In the genomic region with DNA sequence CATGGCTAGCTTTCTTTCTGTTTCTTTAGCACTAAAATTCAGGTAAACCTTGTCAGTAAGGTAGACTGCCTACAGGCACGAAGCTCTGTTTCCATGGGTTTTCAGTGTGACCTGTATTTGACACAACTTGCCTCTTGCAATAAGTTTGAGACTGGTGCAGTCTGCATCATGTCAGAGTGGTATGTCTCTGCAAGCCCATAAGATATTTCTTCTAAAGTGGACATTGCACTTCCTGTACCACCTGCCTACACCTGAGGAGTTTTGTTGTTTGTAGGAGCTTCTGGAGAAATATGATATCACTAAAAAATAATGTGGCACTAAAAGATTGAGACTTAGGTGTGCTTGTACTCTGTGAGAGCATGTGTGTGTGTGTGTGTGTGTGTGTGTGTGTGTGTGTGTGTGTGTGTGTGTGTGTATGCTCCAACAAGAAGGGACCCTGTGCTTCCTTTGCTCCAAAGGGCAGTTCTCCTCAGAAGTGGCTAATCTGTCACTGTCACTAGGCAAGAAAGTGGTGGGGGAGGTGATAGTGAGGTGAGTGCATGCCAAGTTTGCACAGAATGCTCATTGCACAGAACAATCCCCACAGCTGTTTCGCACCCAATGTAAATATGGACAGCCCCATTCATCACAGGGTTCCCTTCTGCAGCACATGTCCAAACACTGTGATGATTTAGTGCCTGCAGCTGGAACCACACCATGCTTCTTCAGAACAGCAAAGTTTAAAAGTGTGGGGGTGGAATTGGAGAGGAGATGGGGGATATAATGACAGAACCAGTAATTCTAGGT, we compare ENCODE assay signal across 11 mouse cellular contexts.
DNase-seq lines count a peak whose midpoint lies in the region; ATAC-seq and TF ChIP-seq lines count a peak whose summit lies in the region.
"Had no signal": no experiment of that assay in that cellular context is flagged by ENCODE, and none has a peak within 500 bp of the region (broad histone marks: within the 10 kb centered on the region; RNA-seq: fewer than 3 reads in every experiment).

No protein-coding gene starts in this region.

- no peak overlapping the region for H3K4me3 ChIP-seq in lung, embryonic 14.5 days (ENCODE audit: low read depth, low read length)
- no peak overlapping the region for H3K4me3 ChIP-seq in hindbrain, postnatal 0 days (ENCODE audit: low read length)
- no peak overlapping the region for H3K4me3 ChIP-seq in stomach, embryonic 15.5 days (replicated peaks)
- H3K4me3 ChIP-seq: limb, embryonic 15.5 days had no signal

- no peak overlapping the region for H3K27ac ChIP-seq in lung, embryonic 14.5 days (ENCODE audit: low read depth)
- H3K27ac ChIP-seq in hindbrain, postnatal 0 days, result no peak overlapping the region
- H3K27ac ChIP-seq in stomach, embryonic 15.5 days, result no peak overlapping the region
- H3K27ac ChIP-seq: limb, embryonic 15.5 days; macrophage had no signal

- DNase-seq in lung, embryonic 14.5 days, result peak; percentile 77
- DNase-seq in lung, postnatal 4 days, result no peak
- peak; percentile 41 for DNase-seq in forelimb bud, embryonic 11.5 days (ENCODE audit: low read depth, low spot score)
- peak; percentile 19 for DNase-seq in hindbrain, postnatal 0 days (ENCODE audit: low spot score)
- DNase-seq in adrenal gland, adult 2 months, result no peak
- DNase-seq in retina, postnatal 1 day, result no peak
- DNase-seq: cerebellum, adult 9-11 months; thymus, postnatal 4 days had no signal

- peak; percentile 99 for ATAC-seq in lung, embryonic 14.5 days (ENCODE audit: insufficient read depth)
- ATAC-seq in hindbrain, postnatal 0 days, result no peak
- peak; percentile 85; the same call in 1 of the 2 replicates for ATAC-seq in stomach, embryonic 15.5 days (ENCODE audit: insufficient read depth, low FRiP score, low read depth)

- TF ChIP-seq CTCF in lung, embryonic 14.5 days (IDR thresholded peaks at IDR 0.05; ENCODE audit: low read depth), result no peak
- TF ChIP-seq CTCF in hindbrain, postnatal 0 days (IDR thresholded peaks at IDR 0.05; ENCODE audit: low read depth), result no peak

- H3K27me3 ChIP-seq in lung, embryonic 14.5 days (ENCODE audit: insufficient read depth, low read length), result no peaks in the 10 kb centered on the region
- no peaks in the 10 kb centered on the region for H3K27me3 ChIP-seq in hindbrain, postnatal 0 days (ENCODE audit: insufficient read depth, low read length)
- H3K27me3 ChIP-seq in stomach, embryonic 15.5 days (replicated peaks), result no peaks in the 10 kb centered on the region
- H3K27me3 ChIP-seq: limb, embryonic 15.5 days had no signal

- 20% methylated on average over 2 of the region's 2 CpGs for WGBS in lung, embryonic 14.5 days
- WGBS in hindbrain, postnatal 0 days, result 73% methylated on average over 2 of the region's 2 CpGs
- 14% methylated on average over 2 of the region's 2 CpGs for WGBS in stomach, embryonic 15.5 days

- no peak overlapping the region for H3K9ac ChIP-seq in lung, embryonic 14.5 days
- no peak overlapping the region for H3K9ac ChIP-seq in hindbrain, postnatal 0 days (replicated peaks; ENCODE audit: low read length)
- no peak overlapping the region for H3K9ac ChIP-seq in stomach, embryonic 15.5 days
- H3K9ac ChIP-seq: limb, embryonic 15.5 days had no signal

- H3K36me3 ChIP-seq in lung, embryonic 14.5 days (ENCODE audit: insufficient read depth), result no peaks in the 10 kb centered on the region
- no peaks in the 10 kb centered on the region for H3K36me3 ChIP-seq in hindbrain, postnatal 0 days (ENCODE audit: insufficient read depth, low read length)
- H3K36me3 ChIP-seq in stomach, embryonic 15.5 days, result no peaks in the 10 kb centered on the region
- H3K36me3 ChIP-seq: limb, embryonic 15.5 days had no signal

- H3K9me3 ChIP-seq in lung, embryonic 14.5 days (ENCODE audit: low read depth, low read length), result no peaks in the 10 kb centered on the region
- no peaks in the 10 kb centered on the region for H3K9me3 ChIP-seq in hindbrain, postnatal 0 days (ENCODE audit: low read length)
- H3K9me3 ChIP-seq in stomach, embryonic 15.5 days, result no peaks in the 10 kb centered on the region
- H3K9me3 ChIP-seq: limb, embryonic 15.5 days had no signal

- H3K4me1 ChIP-seq in lung, embryonic 14.5 days (ENCODE audit: insufficient read depth), result no peaks in the 10 kb centered on the region
- H3K4me1 ChIP-seq in hindbrain, postnatal 0 days (ENCODE audit: insufficient read depth, low read length), result no peaks in the 10 kb centered on the region
- H3K4me1 ChIP-seq in stomach, embryonic 15.5 days, result no peaks in the 10 kb centered on the region
- H3K4me1 ChIP-seq: limb, embryonic 15.5 days had no signal

- H3K4me2 ChIP-seq in lung, embryonic 14.5 days, result no peak overlapping the region
- H3K4me2 ChIP-seq in hindbrain, postnatal 0 days (ENCODE audit: low read depth, low read length), result no peak overlapping the region
- no peak overlapping the region for H3K4me2 ChIP-seq in stomach, embryonic 15.5 days
- H3K4me2 ChIP-seq: limb, embryonic 15.5 days had no signal

Comparison
In these comparisons a context has a peak if more than half of its experiments do, and no peak if none do; other contexts are left out.
1. DNase-seq: peak in lung, embryonic 14.5 days (single experiment), forelimb bud, embryonic 11.5 days (single experiment) and hindbrain, postnatal 0 days (single experiment); none in lung, postnatal 4 days (0 of 2), adrenal gland, adult 2 months (single experiment) and retina, postnatal 1 day (single experiment).